Mouse (Mus musculus): Measurements from ENCODE around the gene Itprip. TPM values are rescaled to one million over a fixed set of nuclear protein-coding genes. Genes with fewer than 3 reads are reported as not detected.

Itprip gene
- total RNA-seq, 2 experiments from 2014 or later: 21.6 TPM

GRCm38 (mm10) chr19:47914191-47914590, 4.9 kb downstream of the Itprip start:
- no peak for DNase-seq

GRCm38 (mm10) chr19:47913344-47913743, 5.8 kb downstream of the Itprip start:
- DNase-seq: no peak

GRCm38 (mm10) chr19:47910751-47911150, 8.3 kb downstream of the Itprip start:
- no peak for DNase-seq

GRCm38 (mm10) chr19:47910117-47910618, 8.9 kb downstream of the Itprip start:
- DNase-seq: no peak

- no peak for DNase-seq
These were observed 9.5 kb downstream of the Itprip start for GRCm38 (mm10) chr19:47909387-47910116.

GRCm38 (mm10) chr19:47908961-47909371, 10.1 kb downstream of the Itprip start:
- DNase-seq: no peak

- DNase-seq: no peak
These were observed 11.5 kb downstream of the Itprip start for GRCm38 (mm10) chr19:47907596-47907995.

- no peak for DNase-seq
These were observed 13.5 kb downstream of the Itprip start for GRCm38 (mm10) chr19:47905603-47906002.

GRCm38 (mm10) chr19:47905081-47905480, 14.0 kb downstream of the Itprip start:
- no peak for DNase-seq

GRCm38 (mm10) chr19:47903679-47904078, 15.4 kb downstream of the Itprip start:
- no peak for DNase-seq

- DNase-seq: peak; percentile 71
These were observed 16.5 kb downstream of the Itprip start for GRCm38 (mm10) chr19:47902316-47903201.

GRCm38 (mm10) chr19:47900558-47900957, 18.5 kb downstream of the Itprip start:
- no peak for DNase-seq

GRCm38 (mm10) chr19:47900012-47900411, 19.1 kb downstream of the Itprip start:
- DNase-seq: no peak

- DNase-seq: no peak
These were observed 20.5 kb downstream of the Itprip start for GRCm38 (mm10) chr19:47898472-47899079.

- no peak for DNase-seq
These were observed 26.0 kb downstream of the Itprip start for GRCm38 (mm10) chr19:47893092-47893491.

- DNase-seq: peak; percentile 61
These were observed 27.4 kb downstream of the Itprip start for GRCm38 (mm10) chr19:47891562-47892312.

GRCm38 (mm10) chr19:47890489-47891130, 28.5 kb downstream of the Itprip start:
- DNase-seq: no peak

GRCm38 (mm10) chr19:47888037-47888436, 31.1 kb downstream of the Itprip start:
- DNase-seq: no peak

- DNase-seq: peak; percentile 42
These were observed 31.7 kb downstream of the Itprip start for GRCm38 (mm10) chr19:47887417-47887816.

- DNase-seq: peak; percentile 64
These were observed 32.5 kb downstream of the Itprip start for GRCm38 (mm10) chr19:47886617-47887016.

- DNase-seq: no peak
These were observed 33.2 kb downstream of the Itprip start for GRCm38 (mm10) chr19:47885886-47886285.

All from heart, postnatal 4 days (tissue).